14 mouse cellular contexts compared by ENCODE assay signal in the genomic region with DNA sequence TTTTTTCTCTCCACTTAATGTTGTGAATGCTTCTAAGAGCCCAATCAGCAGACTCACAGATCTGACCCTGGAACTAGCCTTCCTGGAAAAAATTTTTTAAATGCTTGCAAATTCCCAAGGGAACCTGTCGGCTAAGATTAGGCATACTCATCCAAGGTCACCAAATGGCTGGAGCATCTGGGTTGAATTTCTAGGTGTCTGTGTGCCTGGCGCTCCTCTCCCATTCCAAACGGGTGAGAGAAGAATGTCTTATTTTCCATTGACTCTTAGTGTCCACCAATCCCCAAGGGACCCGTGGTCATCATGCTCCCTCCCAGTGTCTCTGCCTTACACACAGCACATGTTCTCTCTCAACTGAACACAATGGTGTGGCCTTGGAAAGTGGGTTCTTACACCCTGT.
DNase-seq lines count a peak whose midpoint lies in the region.
"Had no signal": no experiment of that assay in that cellular context is flagged by ENCODE, and none has a peak within 500 bp of the region (broad histone marks: within the 10 kb centered on the region; RNA-seq: fewer than 3 reads in every experiment).

No protein-coding gene starts in this region.

- intact Hi-C loops in heart, postnatal 25 days (cut with DNase I): no loop called here
- intact Hi-C loops in heart, postnatal 10 days (cut with DNase I): no loop called here
- intact Hi-C loops in heart, postnatal 36 days (cut with DNase I): no loop called here

- DNase-seq in embryo, embryonic 10.5 days (ENCODE audit: low spot score): peak; percentile 14
- no peak for DNase-seq in embryo, embryonic 9.5 days (ENCODE audit: extremely low spot score)
- peak; percentile 91 for DNase-seq in heart, adult 11 months
- DNase-seq in heart, postnatal 25 days (ENCODE audit: low spot score): no peak
- DNase-seq in heart, postnatal 10 days: peak; percentile 34 to 40
- no peak for DNase-seq in heart, postnatal 36 days
- peak; percentile 84 for DNase-seq in skeletal muscle tissue, adult 2 months (ENCODE audit: low read depth, low spot score)
- no peak for DNase-seq in spleen, adult 18-20 months
- DNase-seq: adrenal gland, postnatal 10 days; cerebellum, adult 11-12 months; cerebellum, adult 9-10 months; cerebellum, postnatal 25 days; forebrain, postnatal 0 days; kidney, adult 2 months had no signal

Comparison
In these comparisons a context has a peak if more than half of its experiments do, and no peak if none do; other contexts are left out.
1. DNase-seq: peak in embryo, embryonic 10.5 days (single experiment), heart, adult 11 months (single experiment), heart, postnatal 10 days (2 of 2) and skeletal muscle tissue, adult 2 months (single experiment); none in embryo, embryonic 9.5 days (single experiment), heart, postnatal 25 days (single experiment), heart, postnatal 36 days (0 of 2) and spleen, adult 18-20 months (0 of 2).